Mouse (Mus musculus): Measurements from ENCODE around the gene Gck. TPM values are rescaled to one million over a fixed set of nuclear protein-coding genes. Genes with fewer than 3 reads are reported as not detected.
A peak's percentile ranks its signal among the peaks of the same experiment; 100 is the strongest.

Gck gene
- total RNA-seq, 2 experiments from 2014 or later, result 2.4 to 3.3 TPM

- no peak for TF ChIP-seq CTCF (conservative IDR thresholded peaks at IDR 0.05)
- peak overlapping the region; percentile 65 for H3K27ac ChIP-seq
- DNase-seq (ENCODE audit: low spot score in 2 of 2), result no peak
These were observed 26.2 kb upstream of the Gck start for GRCm38 (mm10) chr11:5976106-5976505.

DNA sequence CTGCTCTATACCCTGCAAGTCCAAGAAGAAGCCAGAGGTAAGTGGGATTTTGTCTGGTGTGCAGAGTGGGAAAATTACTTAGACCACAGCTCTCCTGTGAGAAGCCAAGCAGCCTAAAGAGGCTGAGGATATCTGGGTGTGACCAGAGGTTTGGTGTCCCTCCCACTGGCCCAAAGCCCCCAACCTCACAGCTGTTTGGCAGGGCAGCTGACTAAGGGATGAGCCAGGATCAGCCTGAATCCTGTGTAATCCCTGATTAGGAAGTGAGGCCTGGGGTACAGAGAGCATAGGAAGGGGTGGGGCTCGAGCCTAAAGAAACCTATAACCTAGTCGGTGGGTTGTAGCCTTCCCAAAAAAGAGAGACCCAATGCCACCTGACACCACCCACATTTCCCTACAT is 25.2 kb upstream of the Gck start:
- Histone ChIP-seq H3K27ac (no peak overlapping the region), H3K4me3 (no peak overlapping the region)
- TF ChIP-seq CTCF (conservative IDR thresholded peaks at IDR 0.05), result no peak
- no peak for DNase-seq (ENCODE audit: low spot score in 2 of 2)

More at GRCm38 (mm10) chr11:5976106-5976505, 26.2 kb upstream of the Gck start:
- no peak overlapping the region for H3K4me3 ChIP-seq

GRCm38 (mm10) chr11:5974053-5974452 is 24.2 kb upstream of the Gck start:
- Histone ChIP-seq H3K27ac (peak overlapping the region; percentile 59), H3K4me3 (no peak overlapping the region)
- DNase-seq (ENCODE audit: low spot score in 2 of 2), result no peak
- TF ChIP-seq CTCF (conservative IDR thresholded peaks at IDR 0.05), result no peak

GRCm38 (mm10) chr11:5973151-5973550 is 23.3 kb upstream of the Gck start:
- TF ChIP-seq CTCF (conservative IDR thresholded peaks at IDR 0.05), result no peak
- DNase-seq (ENCODE audit: low spot score in 2 of 2), result no peak
- Histone ChIP-seq H3K27ac (peak overlapping the region; percentile 61; the same call in 1 of the 2 replicates), H3K4me3 (no peak overlapping the region)

- H3K27ac ChIP-seq, result peak overlapping the region; percentile 61; the same call in 1 of the 2 replicates
- no peak for DNase-seq (ENCODE audit: low spot score in 2 of 2)
- H3K4me3 ChIP-seq, result no peak overlapping the region
- TF ChIP-seq CTCF (conservative IDR thresholded peaks at IDR 0.05), result no peak
These were observed 21.3 kb upstream of the Gck start for GRCm38 (mm10) chr11:5971202-5971601.

- H3K27ac ChIP-seq, result peak overlapping the region; percentile 74
- DNase-seq (ENCODE audit: low spot score in 2 of 2), result no peak
- no peak for TF ChIP-seq CTCF (conservative IDR thresholded peaks at IDR 0.05)
- no peak overlapping the region for H3K4me3 ChIP-seq
These were observed 18.3 kb upstream of the Gck start for GRCm38 (mm10) chr11:5968223-5968622.

GRCm38 (mm10) chr11:5966751-5967150 is 16.9 kb upstream of the Gck start:
- no peak for DNase-seq (ENCODE audit: low spot score in 2 of 2)
- TF ChIP-seq CTCF (conservative IDR thresholded peaks at IDR 0.05), result no peak

GRCm38 (mm10) chr11:5965865-5966264 is 16.0 kb upstream of the Gck start:
- H3K4me3 ChIP-seq, result no peak overlapping the region
- no peak for DNase-seq (ENCODE audit: low spot score in 2 of 2)
- H3K27ac ChIP-seq, result peak overlapping the region; percentile 74
- no peak for TF ChIP-seq CTCF (conservative IDR thresholded peaks at IDR 0.05)

More at GRCm38 (mm10) chr11:5966751-5967150, 16.9 kb upstream of the Gck start:
- H3K27ac ChIP-seq, result peak overlapping the region; percentile 74; the same call in 1 of the 2 replicates
- no peak overlapping the region for H3K4me3 ChIP-seq

- TF ChIP-seq CTCF (conservative IDR thresholded peaks at IDR 0.05), result no peak
- peak overlapping the region; percentile 32; the same call in 1 of the 2 replicates for H3K27ac ChIP-seq
- no peak overlapping the region for H3K4me3 ChIP-seq
- DNase-seq (ENCODE audit: low spot score in 2 of 2), result no peak
These were observed 10.2 kb upstream of the Gck start for GRCm38 (mm10) chr11:5960051-5960450.

- peak; percentile 93 to 95 for DNase-seq (ENCODE audit: low spot score in 2 of 2)
- H3K4me3 ChIP-seq, result peak within 1 kb of the TSS; percentile 93
- TF ChIP-seq CTCF (conservative IDR thresholded peaks at IDR 0.05), result no peak
- peak within 1 kb of the TSS; percentile 95 for H3K27ac ChIP-seq
These were observed 5.8 kb upstream of the Gck start, which contains the start of gene Ykt6 for GRCm38 (mm10) chr11:5955546-5956276. TSS of gene Ykt6 (plus strand) at chr11:5955693.

DNA sequence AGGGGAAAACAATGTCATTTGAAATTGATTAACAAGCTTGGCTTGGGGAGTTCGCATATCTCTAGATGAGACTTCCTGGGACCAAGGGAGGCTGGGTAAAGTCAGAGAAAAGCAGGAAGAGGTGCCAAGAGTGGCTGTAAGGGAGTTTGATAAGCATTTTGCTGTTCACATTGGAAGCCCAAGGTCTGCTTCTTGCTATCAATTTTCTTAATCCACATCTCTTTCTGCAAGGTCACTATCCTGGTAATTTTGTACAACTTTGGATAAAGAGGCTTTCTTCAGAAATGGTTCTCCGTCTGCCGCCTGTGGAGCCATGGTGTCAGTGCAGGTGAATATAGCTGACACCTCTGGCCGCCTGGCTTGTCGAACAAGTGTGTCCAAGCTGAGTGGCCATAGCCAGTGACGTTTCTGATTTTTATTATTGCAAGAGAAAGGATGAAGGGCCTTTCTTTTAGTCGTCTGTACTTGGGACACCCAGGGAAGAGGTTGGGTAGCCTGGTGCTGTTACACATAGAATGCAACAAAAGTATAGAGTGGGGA is 5.2 kb upstream of the Gck start:
- peak; percentile 73 for TF ChIP-seq CTCF (conservative IDR thresholded peaks at IDR 0.05)
- no peak for DNase-seq (ENCODE audit: low spot score in 2 of 2)
- peak overlapping the region; percentile 93 for H3K4me3 ChIP-seq
- peak overlapping the region; percentile 95 for H3K27ac ChIP-seq

DNA sequence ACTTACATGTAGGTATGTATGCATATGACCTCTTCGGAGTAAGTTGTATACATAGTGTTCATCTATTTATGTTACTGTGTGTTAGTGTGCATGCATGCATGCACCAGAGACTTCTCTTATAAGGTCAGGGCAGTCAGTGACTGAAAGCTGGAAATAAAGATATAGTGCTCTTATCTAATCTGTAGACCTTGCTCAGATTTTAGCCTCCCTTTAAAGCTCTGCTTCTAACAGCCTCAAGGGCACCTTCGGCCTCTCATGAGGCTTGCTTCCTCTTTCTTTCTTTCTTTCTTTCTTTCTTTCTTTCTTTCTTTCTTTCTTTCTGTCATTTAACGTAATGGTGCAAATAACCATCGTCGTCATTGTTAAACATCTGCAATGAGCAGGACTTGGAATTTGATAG is 4.6 kb upstream of the Gck start:
- TF ChIP-seq CTCF (conservative IDR thresholded peaks at IDR 0.05), result no peak

GRCm38 (mm10) chr11:5953130-5953765 is 3.4 kb upstream of the Gck start:
- no peak overlapping the region for H3K4me3 ChIP-seq
- H3K27ac ChIP-seq, result no peak overlapping the region
- DNase-seq (ENCODE audit: low spot score in 2 of 2), result no peak
- TF ChIP-seq CTCF (conservative IDR thresholded peaks at IDR 0.05), result peak; percentile 76

More for the DNA sequence above, 4.6 kb upstream of the Gck start:
- no peak for DNase-seq (ENCODE audit: low spot score in 2 of 2)
- Histone ChIP-seq H3K27ac (no peak overlapping the region), H3K4me3 (no peak overlapping the region)

All from layer of hippocampus, adult 2 months (tissue).